Mouse (Mus musculus): ENCODE data around the gene Samhd1.

The Samhd1 gene

GRCm38 (mm10) chr2:157053124-157053523, 81.9 kb downstream of the Samhd1 start:
- DNase-seq (ENCODE audit: low spot score) = no peak

DNA sequence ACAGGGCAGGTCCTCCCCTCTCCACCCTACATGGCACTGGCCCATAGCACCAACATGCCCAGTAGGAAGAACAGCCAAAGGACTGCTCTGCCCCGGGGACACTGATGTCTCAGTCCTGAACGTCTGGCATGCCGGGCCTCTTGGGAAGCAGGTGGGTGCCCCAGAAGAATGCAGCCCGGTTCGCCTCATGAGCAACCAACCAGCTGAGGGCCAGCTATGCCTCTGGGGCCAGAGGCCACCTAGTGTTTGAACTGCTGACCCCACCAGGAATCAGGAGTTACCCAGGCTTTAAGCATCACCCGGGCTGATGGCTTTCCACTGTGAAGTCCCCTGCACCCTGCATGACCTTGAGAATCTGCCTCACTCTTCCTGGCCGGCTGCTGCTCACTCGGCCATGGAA, 82.6 kb downstream of the Samhd1 start:
- no peak for DNase-seq (ENCODE audit: low spot score)

GRCm38 (mm10) chr2:157049831-157050243, 85.2 kb downstream of the Samhd1 start:
- no peak for DNase-seq (ENCODE audit: low spot score)

DNA sequence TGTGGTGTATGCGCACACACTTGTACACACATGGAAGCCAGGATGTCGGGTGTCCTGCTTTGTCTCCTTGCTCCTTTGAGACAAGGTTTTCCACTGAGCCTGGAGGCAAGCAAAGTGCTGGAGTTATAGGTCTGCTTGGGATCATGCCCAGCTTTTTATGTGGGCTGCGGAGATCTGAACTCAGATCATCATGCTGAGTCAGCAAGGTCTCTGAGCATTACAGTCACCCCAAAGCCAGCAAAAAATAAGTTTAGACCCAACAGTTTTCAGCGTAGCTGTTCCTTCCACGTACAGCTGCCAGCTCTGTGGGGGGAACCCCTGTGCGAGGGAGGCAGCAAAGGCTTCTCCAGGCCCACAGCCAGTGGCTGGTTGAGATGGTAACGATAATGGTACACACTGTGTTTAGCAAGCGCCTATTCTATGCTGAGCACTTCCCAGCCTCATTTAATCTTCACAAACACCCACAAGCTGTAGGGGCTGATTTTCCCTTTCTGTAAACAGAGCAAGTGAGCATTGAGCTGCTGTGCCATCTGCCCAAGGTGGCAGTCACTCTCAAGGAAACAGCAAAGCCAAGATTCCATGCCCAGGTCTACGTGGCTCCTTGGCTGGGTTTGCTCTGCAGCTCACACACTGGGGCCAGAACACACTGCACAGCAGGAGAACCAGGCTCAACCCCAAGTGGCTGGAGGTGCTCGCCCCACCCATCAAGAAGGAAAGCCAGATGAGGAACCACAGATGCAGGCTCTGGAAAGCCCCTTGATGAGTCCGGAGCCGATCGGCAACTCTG, 86.5 kb downstream of the Samhd1 start:
- DNase-seq (ENCODE audit: low spot score) = no peak
